Mouse (Mus musculus): ENCODE results near the gene Abr. TPM values are rescaled to one million over a fixed set of nuclear protein-coding genes. Genes with fewer than 3 reads are reported as not detected.
A peak's percentile ranks its signal among the peaks of the same experiment; 100 is the strongest.

The Abr gene
- polyA plus RNA-seq, 1 experiment from 2014 or later = 73.4 TPM

- peak; percentile 95 for ATAC-seq (ENCODE audit: low FRiP score)
- under 1% methylated on average over 46 of the region's 46 CpGs for WGBS
- peaks cover 14% of the 10 kb centered on the region for H3K4me1 ChIP-seq
- peak within 1 kb of the TSS; percentile 88 for H3K4me3 ChIP-seq (replicated peaks)
- H3K36me3 ChIP-seq (replicated peaks) = peaks cover 5% of the 10 kb centered on the region; the same call in 1 of the 2 replicates
- H3K4me2 ChIP-seq = peak within 1 kb of the TSS; percentile 84
- no peaks in the 10 kb centered on the region for H3K9me3 ChIP-seq
- H3K9ac ChIP-seq = peak within 1 kb of the TSS; percentile 92
- peak within 1 kb of the TSS; percentile 65; the same call in 1 of the 2 replicates for H3K27ac ChIP-seq
- H3K27me3 ChIP-seq = peaks cover 12% of the 10 kb centered on the region
Measured at GRCm38 (mm10) chr11:76406702-76407583, 215.2 kb downstream of the Abr start, which contains the start of gene Timm22. TSS of gene Timm22 (plus strand) at chr11:76406952.

- peaks cover 14% of the 10 kb centered on the region for H3K4me1 ChIP-seq
- H3K9ac ChIP-seq = no peak overlapping the region
- no peaks in the 10 kb centered on the region for H3K36me3 ChIP-seq (replicated peaks)
- ATAC-seq (ENCODE audit: low FRiP score) = no peak
- H3K4me2 ChIP-seq = no peak overlapping the region
- H3K9me3 ChIP-seq = no peaks in the 10 kb centered on the region
- no peak overlapping the region for H3K4me3 ChIP-seq (replicated peaks)
- H3K27me3 ChIP-seq = peaks cover 12% of the 10 kb centered on the region
- no peak overlapping the region for H3K27ac ChIP-seq
- 90% methylated on average over 5 of the region's 5 CpGs for WGBS
Measured at GRCm38 (mm10) chr11:76405626-76406264, 216.4 kb downstream of the Abr start.

GRCm38 (mm10) chr11:76405113-76405512, 217.0 kb downstream of the Abr start:
- H3K27ac ChIP-seq = no peak overlapping the region
- H3K4me2 ChIP-seq = no peak overlapping the region
- ATAC-seq (ENCODE audit: low FRiP score) = no peak
- H3K9me3 ChIP-seq = no peaks in the 10 kb centered on the region
- no peak overlapping the region for H3K4me3 ChIP-seq (replicated peaks)
- H3K9ac ChIP-seq = no peak overlapping the region
- no peaks in the 10 kb centered on the region for H3K36me3 ChIP-seq (replicated peaks)
- H3K4me1 ChIP-seq = peaks cover 14% of the 10 kb centered on the region
- peaks cover 12% of the 10 kb centered on the region for H3K27me3 ChIP-seq
- 76% methylated on average over 4 of the region's 4 CpGs for WGBS

GRCm38 (mm10) chr11:76401398-76401797, 220.7 kb downstream of the Abr start:
- Histone ChIP-seq H3K4me1 (peaks cover 18% of the 10 kb centered on the region), H3K36me3 (replicated peaks) (no peaks in the 10 kb centered on the region), H3K4me2 (no peak overlapping the region), H3K27ac (no peak overlapping the region), H3K4me3 (replicated peaks) (no peak overlapping the region), H3K27me3 (peaks cover 12% of the 10 kb centered on the region), H3K9ac (no peak overlapping the region), H3K9me3 (no peaks in the 10 kb centered on the region)
- no peak for ATAC-seq (ENCODE audit: low FRiP score)
- 71% methylated on average over 10 of the region's 10 CpGs for WGBS

GRCm38 (mm10) chr11:76399587-76400330, 222.4 kb downstream of the Abr start:
- ATAC-seq (ENCODE audit: low FRiP score) = no peak

GRCm38 (mm10) chr11:76398798-76399586, 223.1 kb downstream of the Abr start, which contains the start of gene Nxn:
TSS of gene Nxn (minus strand) at chr11:76399140.
- Histone ChIP-seq H3K4me2 (peak within 1 kb of the TSS; percentile 92), H3K27me3 (peaks cover 6% of the 10 kb centered on the region; the same call in 1 of the 2 replicates), H3K36me3 (replicated peaks) (no peaks in the 10 kb centered on the region), H3K9ac (peak within 1 kb of the TSS; percentile 89), H3K4me1 (peaks cover 32% of the 10 kb centered on the region), H3K27ac (peak within 1 kb of the TSS; percentile 91), H3K4me3 (replicated peaks) (peak within 1 kb of the TSS; percentile 86), H3K9me3 (no peaks in the 10 kb centered on the region)
- 0% methylated on average over 65 of the region's 70 CpGs for WGBS
- peak; percentile 91 for ATAC-seq (ENCODE audit: low FRiP score)

More at GRCm38 (mm10) chr11:76399587-76400330, 222.4 kb downstream of the Abr start:
- H3K9me3 ChIP-seq = no peaks in the 10 kb centered on the region
- H3K27me3 ChIP-seq = peaks cover 11% of the 10 kb centered on the region
- H3K4me3 ChIP-seq (replicated peaks) = peak overlapping the region; percentile 86
- peaks cover 30% of the 10 kb centered on the region for H3K4me1 ChIP-seq
- no peaks in the 10 kb centered on the region for H3K36me3 ChIP-seq (replicated peaks)
- peak overlapping the region; percentile 92 for H3K4me2 ChIP-seq
- WGBS = 15% methylated on average over 11 of the region's 11 CpGs
- 0 out of 2 replicates have a peak overlapping the region, but pooled peaks have one; percentile 43 for H3K27ac ChIP-seq
- no peak overlapping the region for H3K9ac ChIP-seq

GRCm38 (mm10) chr11:76398312-76398797, 223.8 kb downstream of the Abr start:
- no peaks in the 10 kb centered on the region for H3K9me3 ChIP-seq
- H3K4me1 ChIP-seq = peaks cover 32% of the 10 kb centered on the region
- H3K4me2 ChIP-seq = peak overlapping the region; percentile 92
- peak overlapping the region; percentile 86 for H3K4me3 ChIP-seq (replicated peaks)
- H3K9ac ChIP-seq = peak overlapping the region; percentile 89
- ATAC-seq (ENCODE audit: low FRiP score) = peak; percentile 68
- WGBS = 0% methylated on average over 32 of the region's 33 CpGs
- peaks cover 6% of the 10 kb centered on the region; the same call in 1 of the 2 replicates for H3K27me3 ChIP-seq
- no peaks in the 10 kb centered on the region for H3K36me3 ChIP-seq (replicated peaks)
- H3K27ac ChIP-seq = peak overlapping the region; percentile 91

GRCm38 (mm10) chr11:76397650-76398311, 224.3 kb downstream of the Abr start:
- Histone ChIP-seq H3K9ac (peak overlapping the region; percentile 89), H3K4me3 (replicated peaks) (peak overlapping the region; percentile 86), H3K36me3 (replicated peaks) (no peaks in the 10 kb centered on the region), H3K27ac (peak overlapping the region; percentile 91), H3K27me3 (peaks cover 2% of the 10 kb centered on the region; the same call in 1 of the 2 replicates), H3K4me1 (peaks cover 32% of the 10 kb centered on the region), H3K4me2 (peak overlapping the region; percentile 92), H3K9me3 (no peaks in the 10 kb centered on the region)
- peak; percentile 24 for ATAC-seq (ENCODE audit: low FRiP score)
- under 1% methylated on average over 26 of the region's 26 CpGs for WGBS

- peaks cover 40% of the 10 kb centered on the region for H3K4me1 ChIP-seq
- H3K9me3 ChIP-seq = no peaks in the 10 kb centered on the region
- no peak overlapping the region for H3K9ac ChIP-seq
- no peak overlapping the region for H3K4me2 ChIP-seq
- 91% methylated on average over 11 of the region's 11 CpGs for WGBS
- peaks cover 9% of the 10 kb centered on the region for H3K36me3 ChIP-seq (replicated peaks)
- ATAC-seq (ENCODE audit: low FRiP score) = no peak
- H3K27me3 ChIP-seq = no peaks in the 10 kb centered on the region
- H3K4me3 ChIP-seq (replicated peaks) = no peak overlapping the region
- H3K27ac ChIP-seq = no peak overlapping the region
Measured at GRCm38 (mm10) chr11:76392996-76393395, 229.1 kb downstream of the Abr start.

- Histone ChIP-seq H3K4me2 (no peak overlapping the region), H3K36me3 (replicated peaks) (peaks cover 9% of the 10 kb centered on the region), H3K4me1 (peaks cover 36% of the 10 kb centered on the region), H3K27me3 (no peaks in the 10 kb centered on the region), H3K9me3 (no peaks in the 10 kb centered on the region), H3K9ac (no peak overlapping the region), H3K4me3 (replicated peaks) (no peak overlapping the region), H3K27ac (no peak overlapping the region)
- no peak for ATAC-seq (ENCODE audit: low FRiP score)
- WGBS = 88% methylated on average over 7 of the region's 7 CpGs
Measured at GRCm38 (mm10) chr11:76392532-76392931, 229.6 kb downstream of the Abr start.
